Mouse (Mus musculus) hindbrain, embryonic 12.5 days (tissue): ENCODE measurements at regions not wholly inside any gene's neighbourhood (a gene's known extent, or its start where the extent isn't known, plus 50 kb on each side); places are given as distances from the start of the nearest gene placed in this dataset.

Experiments
- ATAC-seq: fragments of 200-750 bp; cut with Nextera tagmentation; 2 replicates; pipeline ENCODE4 v1.8.0; 2017; ENCODE audit warnings: moderate TSS enrichment; ENCODE audit not compliant: low FRiP score
- H3K27ac ChIP-seq: fragments of 300-500 bp; sonication (generic); 2 replicates; pipeline ENCODE4 v1.5.1; 2016; ENCODE audit warnings: mild to moderate bottlenecking
- H3K27me3 ChIP-seq: fragments of 300-500 bp; sonication (generic); 2 replicates; pipeline ENCODE4 v1.6.1; 2016; ENCODE audit warnings: mild to moderate bottlenecking
- H3K36me3 ChIP-seq: fragments of 300-500 bp; sonication (generic); 2 replicates; pipeline ENCODE4 v1.6.1; 2016; ENCODE audit warnings: mild to moderate bottlenecking
- H3K4me1 ChIP-seq: fragments of 300-500 bp; sonication (generic); 2 replicates; pipeline ENCODE4 v1.6.1; 2016
- H3K4me2 ChIP-seq: fragments of 300-500 bp; sonication (generic); replicated peaks from 2 replicates; pipeline ENCODE4 v1.6.1; 2016; ENCODE audit warnings: mild to moderate bottlenecking
- H3K4me3 ChIP-seq: fragments of 300-500 bp; sonication (generic); 2 replicates; pipeline ENCODE4 v1.5.1; 2016; ENCODE audit warnings: mild to moderate bottlenecking
- H3K9ac ChIP-seq: fragments of 300-500 bp; sonication (generic); 2 replicates; pipeline ENCODE4 v1.6.1; 2016; ENCODE audit warnings: mild to moderate bottlenecking, moderate library complexity
- H3K9me3 ChIP-seq: fragments of 300-500 bp; sonication (generic); replicated peaks from 2 replicates; pipeline ENCODE4 v1.6.1; 2016; ENCODE audit warnings: mild to moderate bottlenecking
- WGBS: fragments of 180-500 bp; shearing (Covaris S2); methylation state at CpG from one replicate; pipeline ENCODE4 v1.1.7; 2016; 5-methylcytosine and 5-hydroxymethylcytosine counted together

- Histone ChIP-seq H3K36me3 (no peaks in the 10 kb centered on the region), H3K9ac (no peak overlapping the region), H3K27me3 (no peaks in the 10 kb centered on the region), H3K4me1 (peaks cover 19% of the 10 kb centered on the region), H3K27ac (no peak overlapping the region), H3K9me3 (no peaks in the 10 kb centered on the region), H3K4me3 (no peak overlapping the region), H3K4me2 (no peak overlapping the region)
- ATAC-seq = no peak
- 46% methylated on average over 9 of the region's 9 CpGs for WGBS
Observed at GRCm38 (mm10) chr13:97548527-97548977, 211.9 kb downstream of the Gm10260 start.

GRCm38 (mm10) chr13:97546936-97547335, 213.5 kb downstream of the Gm10260 start:
- WGBS = 56% methylated on average over 5 of the region's 5 CpGs
- no peaks in the 10 kb centered on the region for H3K36me3 ChIP-seq
- H3K27ac ChIP-seq = no peak overlapping the region
- ATAC-seq = no peak
- no peaks in the 10 kb centered on the region for H3K27me3 ChIP-seq
- H3K4me1 ChIP-seq = peaks cover 19% of the 10 kb centered on the region
- no peak overlapping the region for H3K4me3 ChIP-seq
- H3K9ac ChIP-seq = no peak overlapping the region
- no peaks in the 10 kb centered on the region for H3K9me3 ChIP-seq
- H3K4me2 ChIP-seq = no peak overlapping the region

- Histone ChIP-seq H3K4me2 (no peak overlapping the region), H3K27ac (no peak overlapping the region), H3K36me3 (no peaks in the 10 kb centered on the region), H3K9ac (no peak overlapping the region), H3K9me3 (no peaks in the 10 kb centered on the region), H3K4me3 (no peak overlapping the region), H3K4me1 (peaks cover 19% of the 10 kb centered on the region), H3K27me3 (no peaks in the 10 kb centered on the region)
- WGBS = 55% methylated on average over 9 of the region's 9 CpGs
- no peak for ATAC-seq
Observed at GRCm38 (mm10) chr13:97545971-97546454, 214.4 kb downstream of the Gm10260 start.

GRCm38 (mm10) chr13:97539686-97540085, 220.7 kb downstream of the Gm10260 start:
- no peak overlapping the region for H3K9ac ChIP-seq
- no peaks in the 10 kb centered on the region for H3K9me3 ChIP-seq
- H3K36me3 ChIP-seq = no peaks in the 10 kb centered on the region
- no peak overlapping the region for H3K4me3 ChIP-seq
- ATAC-seq = no peak
- H3K4me1 ChIP-seq = peaks cover 12% of the 10 kb centered on the region
- no peak overlapping the region for H3K27ac ChIP-seq
- no peak overlapping the region for H3K4me2 ChIP-seq
- WGBS = 58% methylated on average over 9 of the region's 9 CpGs
- 0 out of 2 replicates have a peak, but pooled peaks cover 4% of the 10 kb centered on the region for H3K27me3 ChIP-seq

GRCm38 (mm10) chr13:97538441-97538840, 222.0 kb downstream of the Gm10260 start:
- Histone ChIP-seq H3K9ac (no peak overlapping the region), H3K36me3 (no peaks in the 10 kb centered on the region), H3K4me2 (no peak overlapping the region), H3K4me3 (no peak overlapping the region), H3K9me3 (no peaks in the 10 kb centered on the region), H3K27ac (no peak overlapping the region), H3K27me3 (0 out of 2 replicates have a peak, but pooled peaks cover 4% of the 10 kb centered on the region), H3K4me1 (peaks cover 15% of the 10 kb centered on the region)
- 90% methylated on average over 7 of the region's 7 CpGs for WGBS
- ATAC-seq = no peak

GRCm38 (mm10) chr13:97537686-97538085, 222.7 kb downstream of the Gm10260 start:
- H3K4me2 ChIP-seq = no peak overlapping the region
- H3K4me1 ChIP-seq = peaks cover 15% of the 10 kb centered on the region
- no peaks in the 10 kb centered on the region for H3K9me3 ChIP-seq
- no peak overlapping the region for H3K4me3 ChIP-seq
- no peaks in the 10 kb centered on the region for H3K36me3 ChIP-seq
- no peak overlapping the region for H3K27ac ChIP-seq
- 70% methylated on average over 7 of the region's 7 CpGs for WGBS
- no peak overlapping the region for H3K9ac ChIP-seq
- 0 out of 2 replicates have a peak, but pooled peaks cover 4% of the 10 kb centered on the region for H3K27me3 ChIP-seq
- ATAC-seq = no peak

- no peak overlapping the region for H3K27ac ChIP-seq
- no peaks in the 10 kb centered on the region for H3K36me3 ChIP-seq
- 0 out of 2 replicates have a peak, but pooled peaks have one; percentile 48 for ATAC-seq
- WGBS = 58% methylated on average over 11 of the region's 11 CpGs
- H3K4me3 ChIP-seq = no peak overlapping the region
- 0 out of 2 replicates have a peak, but pooled peaks cover 4% of the 10 kb centered on the region for H3K27me3 ChIP-seq
- no peak overlapping the region; the same call in 1 of the 2 replicates for H3K4me2 ChIP-seq
- no peaks in the 10 kb centered on the region for H3K9me3 ChIP-seq
- H3K4me1 ChIP-seq = peaks cover 15% of the 10 kb centered on the region
- no peak overlapping the region for H3K9ac ChIP-seq
Observed at GRCm38 (mm10) chr13:97537206-97537605, 223.2 kb downstream of the Gm10260 start.

- WGBS = 76% methylated on average over 11 of the region's 11 CpGs
Observed at GRCm38 (mm10) chr13:97533896-97534666, 226.4 kb downstream of the Gm10260 start.

GRCm38 (mm10) chr13:97531181-97531580, 229.3 kb downstream of the Gm10260 start:
- Histone ChIP-seq H3K36me3 (no peaks in the 10 kb centered on the region), H3K27me3 (no peaks in the 10 kb centered on the region), H3K27ac (no peak overlapping the region), H3K4me2 (no peak overlapping the region), H3K9ac (no peak overlapping the region), H3K4me3 (no peak overlapping the region), H3K4me1 (peaks cover 9% of the 10 kb centered on the region), H3K9me3 (no peaks in the 10 kb centered on the region)
- WGBS = 70% methylated on average over 2 of the region's 2 CpGs
- no peak for ATAC-seq

More at GRCm38 (mm10) chr13:97533896-97534666, 226.4 kb downstream of the Gm10260 start:
- no peak for ATAC-seq
- 0 out of 2 replicates have a peak overlapping the region, but pooled peaks have one; percentile 4 for H3K27ac ChIP-seq
- no peak overlapping the region for H3K4me3 ChIP-seq
- no peak overlapping the region for H3K4me2 ChIP-seq
- H3K9me3 ChIP-seq = no peaks in the 10 kb centered on the region
- H3K9ac ChIP-seq = no peak overlapping the region
- H3K27me3 ChIP-seq = 0 out of 2 replicates have a peak, but pooled peaks cover 4% of the 10 kb centered on the region
- H3K4me1 ChIP-seq = peaks cover 20% of the 10 kb centered on the region
- no peaks in the 10 kb centered on the region for H3K36me3 ChIP-seq

- H3K4me3 ChIP-seq = no peak overlapping the region
- no peak overlapping the region for H3K27ac ChIP-seq
Observed at GRCm38 (mm10) chr13:97530570-97530969, 229.9 kb downstream of the Gm10260 start.

GRCm38 (mm10) chr13:97527958-97528357, 232.5 kb downstream of the Gm10260 start:
- H3K36me3 ChIP-seq = no peaks in the 10 kb centered on the region
- H3K4me3 ChIP-seq = no peak overlapping the region
- peaks cover 17% of the 10 kb centered on the region for H3K4me1 ChIP-seq
- 90% methylated on average over 2 of the region's 2 CpGs for WGBS
- H3K4me2 ChIP-seq = no peak overlapping the region
- H3K9me3 ChIP-seq = no peaks in the 10 kb centered on the region
- no peak overlapping the region for H3K9ac ChIP-seq
- no peak overlapping the region for H3K27ac ChIP-seq
- no peaks in the 10 kb centered on the region for H3K27me3 ChIP-seq
- no peak for ATAC-seq

More at GRCm38 (mm10) chr13:97530570-97530969, 229.9 kb downstream of the Gm10260 start:
- Histone ChIP-seq H3K4me2 (no peak overlapping the region), H3K36me3 (no peaks in the 10 kb centered on the region), H3K9ac (no peak overlapping the region), H3K27me3 (no peaks in the 10 kb centered on the region), H3K9me3 (no peaks in the 10 kb centered on the region), H3K4me1 (peaks cover 9% of the 10 kb centered on the region)
- ATAC-seq = no peak
- WGBS = 35% methylated on average over 2 of the region's 2 CpGs

- no peak overlapping the region for H3K4me3 ChIP-seq
- H3K4me1 ChIP-seq = peaks cover 13% of the 10 kb centered on the region; the same call in 1 of the 2 replicates
- no peaks in the 10 kb centered on the region for H3K27me3 ChIP-seq
- H3K4me2 ChIP-seq = no peak overlapping the region
- H3K36me3 ChIP-seq = no peaks in the 10 kb centered on the region
- no peaks in the 10 kb centered on the region for H3K9me3 ChIP-seq
- ATAC-seq = no peak
- no peak overlapping the region for H3K9ac ChIP-seq
- H3K27ac ChIP-seq = no peak overlapping the region
- WGBS = 63% methylated on average over 7 of the region's 7 CpGs
Observed at GRCm38 (mm10) chr13:97524847-97525434, 235.5 kb downstream of the Gm10260 start.
